Mouse (Mus musculus) thymus, adult 2 months (tissue): Measurements from ENCODE around the gene Acap2. TPM values are rescaled to one million over a fixed set of nuclear protein-coding genes. Genes with fewer than 3 reads are reported as not detected.

Source experiments
- DNase-seq: peaks from one replicate; pipeline ENCODE4 v3.0.0; 2021
- H3K27ac ChIP-seq: fragments of 200-500 bp; 2 replicates; pipeline ENCODE4 v1.5.1; 2012; ENCODE audit warnings: low read length, control low read depth; ENCODE audit not compliant: control insufficient read depth, insufficient read depth
- H3K27me3 ChIP-seq: fragments of 200-500 bp; 2 replicates; pipeline ENCODE4 v1.6.1; 2012; ENCODE audit warnings: mild to moderate bottlenecking, low read length, moderate library complexity, mixed read lengths; ENCODE audit not compliant: control insufficient read depth, insufficient read depth
- H3K36me3 ChIP-seq: fragments of 200-500 bp; 2 replicates; pipeline ENCODE4 v1.6.1; 2012; ENCODE audit warnings: mild to moderate bottlenecking, low read length, moderate library complexity; ENCODE audit not compliant: control insufficient read depth, insufficient read depth
- H3K4me1 ChIP-seq: fragments of 200-500 bp; replicated peaks from 2 replicates; pipeline ENCODE4 v1.6.1; 2012; ENCODE audit warnings: low read length; ENCODE audit not compliant: control insufficient read depth, insufficient read depth
- H3K4me3 ChIP-seq: fragments of 200-500 bp; 2 replicates; pipeline ENCODE4 v1.5.1; 2012; ENCODE audit warnings: mild to moderate bottlenecking, low read length, control low read depth, moderate library complexity; ENCODE audit not compliant: control insufficient read depth, insufficient read depth
- CTCF ChIP-seq: fragments of 200-500 bp; IDR thresholded peaks from 2 replicates; pipeline ENCODE4 v1.5.1; 2012; ENCODE audit warnings: mild to moderate bottlenecking, control low read depth, low read length, moderate library complexity, borderline replicate concordance; ENCODE audit not compliant: control insufficient read depth, poor library complexity, insufficient read depth; ENCODE audit errors: extremely low read depth
- POLR2A ChIP-seq: fragments of 200-500 bp; IDR thresholded peaks from 2 replicates; pipeline ENCODE4 v1.6.1; 2012; ENCODE audit warnings: mild to moderate bottlenecking, low read length, control low read depth, moderate library complexity; ENCODE audit not compliant: control insufficient read depth, poor library complexity, insufficient read depth; ENCODE audit errors: extremely low read depth
- WGBS: fragments of 180-500 bp; shearing (Covaris S2); methylation state at CpG from one replicate; pipeline ENCODE4 v1.1.7; 2018; 5-methylcytosine and 5-hydroxymethylcytosine counted together
- polyA plus RNA-seq: library from polyadenylated mRNA; depleted of rRNA; stranded (reverse); fragments of >200 nt; gene quantifications from 2 replicates; pipeline ENCODE4 v1.2.3, GENCODE M21; 2012

Gene Acap2
- polyA plus RNA-seq, 1 experiment = 25.5 TPM

DNA sequence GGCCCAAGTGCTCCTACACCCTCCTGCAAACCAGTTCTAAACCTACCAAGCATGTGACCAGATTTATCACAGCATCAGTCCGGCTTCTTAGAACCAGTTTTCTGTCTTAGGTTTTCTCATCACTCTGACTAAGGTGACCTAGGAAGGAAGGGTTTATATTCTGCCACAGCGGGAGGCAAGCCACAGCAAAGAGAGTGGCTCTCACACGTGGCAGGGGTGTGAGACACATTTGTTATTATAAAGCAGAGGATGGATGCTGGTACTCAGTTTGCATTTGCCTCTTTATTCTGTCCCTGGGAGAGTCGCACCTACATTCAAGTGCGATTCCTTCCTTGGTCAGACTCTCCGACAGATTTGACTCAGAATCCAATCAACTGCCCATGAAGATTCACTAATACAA, 52.2 kb downstream of the Acap2 start:
- Histone ChIP-seq H3K27ac (no peak overlapping the region), H3K36me3 (peaks cover 6% of the 10 kb centered on the region; the same call in 1 of the 2 replicates), H3K27me3 (no peaks in the 10 kb centered on the region), H3K4me1 (no peaks in the 10 kb centered on the region), H3K4me3 (no peak overlapping the region)
- no peak for DNase-seq
- 94% methylated on average over 6 of the region's 6 CpGs for WGBS
- TF ChIP-seq POLR2A (no peak), CTCF (no peak)

DNA sequence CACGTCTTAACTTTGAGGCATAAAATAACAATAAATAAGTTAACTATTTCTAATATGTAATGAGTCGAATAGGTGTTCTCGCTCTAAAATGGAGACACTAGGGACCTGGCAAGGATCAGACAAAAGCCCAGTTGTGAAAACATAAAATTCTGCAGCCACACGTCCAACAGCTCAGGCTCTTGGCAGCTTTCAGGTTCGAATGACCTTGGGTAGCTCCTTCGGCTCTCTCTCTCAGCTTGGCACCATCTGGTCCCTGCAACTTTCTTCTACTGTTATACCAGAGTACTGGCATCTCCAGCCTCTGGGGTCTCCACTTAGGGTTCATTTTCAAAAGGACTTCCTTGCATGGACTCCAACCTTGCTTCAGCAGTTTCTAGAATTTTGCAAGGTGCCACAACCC, 53.3 kb downstream of the Acap2 start:
- H3K4me3 ChIP-seq = no peak overlapping the region
- H3K36me3 ChIP-seq = no peaks in the 10 kb centered on the region; the same call in 1 of the 2 replicates
- no peak overlapping the region for H3K27ac ChIP-seq
- no peak for DNase-seq
- no peaks in the 10 kb centered on the region for H3K4me1 ChIP-seq
- no peaks in the 10 kb centered on the region for H3K27me3 ChIP-seq
- TF ChIP-seq POLR2A (no peak), CTCF (no peak)
- 94% methylated on average over 6 of the region's 6 CpGs for WGBS

- Histone ChIP-seq H3K27me3 (no peaks in the 10 kb centered on the region), H3K4me3 (no peak overlapping the region), H3K4me1 (0 out of 2 replicates have a peak, but pooled peaks cover 4% of the 10 kb centered on the region), H3K36me3 (peaks cover 9% of the 10 kb centered on the region), H3K27ac (no peak overlapping the region)
- no peak for DNase-seq
- WGBS = 98% methylated on average over 6 of the region's 6 CpGs
- no peak for TF ChIP-seq POLR2A
- TF ChIP-seq CTCF = no peak
Measured at GRCm38 (mm10) chr16:31141916-31142315, 59.1 kb downstream of the Acap2 start.

DNA sequence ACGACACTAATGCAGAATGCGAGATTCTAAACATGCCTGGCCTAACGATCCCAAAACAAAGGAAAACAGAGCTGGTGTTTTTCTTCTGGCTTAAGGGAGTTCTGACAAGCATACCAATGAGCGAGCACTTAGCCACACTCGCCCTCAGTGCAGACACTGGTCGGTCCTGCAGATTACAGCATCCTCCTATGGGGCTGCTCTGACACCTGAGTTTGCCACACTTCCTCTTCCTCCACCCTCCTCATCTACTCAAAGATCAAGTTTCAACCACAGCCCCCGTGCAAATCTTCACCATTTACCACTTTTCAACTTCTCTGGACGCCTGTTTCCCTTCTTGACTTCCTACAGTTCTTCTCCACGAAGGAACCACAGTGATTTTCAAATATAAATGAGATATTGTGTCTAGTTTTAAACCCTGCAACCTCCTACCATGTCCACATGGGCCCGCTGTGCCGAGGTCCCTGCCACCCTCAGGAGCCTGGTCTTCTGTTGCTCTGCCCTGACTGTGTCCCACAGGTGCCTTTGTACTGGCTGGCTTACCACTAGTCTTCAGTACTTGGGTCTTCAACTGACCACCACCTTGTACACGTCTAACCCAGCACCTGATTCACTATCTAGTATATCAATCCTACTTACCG, 64.3 kb downstream of the Acap2 start:
- Histone ChIP-seq H3K27me3 (no peaks in the 10 kb centered on the region), H3K27ac (no peak overlapping the region), H3K4me3 (no peak overlapping the region), H3K36me3 (peaks cover 14% of the 10 kb centered on the region), H3K4me1 (0 out of 2 replicates have a peak, but pooled peaks cover 4% of the 10 kb centered on the region)
- no peak for DNase-seq
- TF ChIP-seq POLR2A = no peak
- TF ChIP-seq CTCF = no peak
- 33% methylated on average over 13 of the region's 13 CpGs for WGBS

GRCm38 (mm10) chr16:31135519-31135918, 65.5 kb downstream of the Acap2 start:
- 89% methylated on average over 8 of the region's 8 CpGs for WGBS
- no peaks in the 10 kb centered on the region for H3K27me3 ChIP-seq
- DNase-seq = no peak
- peaks cover 20% of the 10 kb centered on the region for H3K36me3 ChIP-seq
- no peak overlapping the region for H3K4me3 ChIP-seq
- H3K27ac ChIP-seq = no peak overlapping the region
- no peak for TF ChIP-seq POLR2A
- no peak for TF ChIP-seq CTCF
- H3K4me1 ChIP-seq = 0 out of 2 replicates have a peak, but pooled peaks cover 4% of the 10 kb centered on the region

- Histone ChIP-seq H3K4me3 (no peak overlapping the region), H3K27me3 (no peaks in the 10 kb centered on the region), H3K36me3 (peaks cover 23% of the 10 kb centered on the region), H3K4me1 (0 out of 2 replicates have a peak, but pooled peaks cover 1% of the 10 kb centered on the region), H3K27ac (no peak overlapping the region)
- WGBS = 94% methylated on average over 5 of the region's 5 CpGs
- DNase-seq = no peak
- no peak for TF ChIP-seq CTCF
- TF ChIP-seq POLR2A = no peak
Measured at GRCm38 (mm10) chr16:31131531-31131930, 69.5 kb downstream of the Acap2 start.
